Mouse (Mus musculus): Measurements from ENCODE around the gene Olfr312.
"Not testable (repeated sequence)": the region's sequence is repeated elsewhere in the genome, so short reads cannot be mapped to it uniquely, and the experiment has no call there.

DNA sequence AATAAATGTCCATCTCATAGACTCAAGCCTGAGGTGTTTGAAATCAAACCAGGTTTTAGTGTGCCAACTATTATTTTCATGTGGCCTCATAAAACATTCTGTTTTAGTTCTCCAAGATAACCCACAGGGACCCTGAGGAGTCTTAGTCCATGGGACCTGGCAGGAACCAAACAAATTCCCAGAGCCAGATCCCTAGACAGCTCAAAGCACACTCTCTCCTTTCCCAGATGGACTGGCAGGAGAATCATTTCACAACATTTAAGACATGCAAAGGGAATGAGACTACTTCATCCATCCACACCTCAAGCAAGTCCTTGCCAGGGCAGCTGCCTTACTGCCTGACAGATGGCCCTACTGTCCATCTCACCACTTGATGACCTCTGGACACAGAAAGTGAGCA lies at the start of gene Olfr312:
- TF ChIP-seq CTCF (conservative IDR thresholded peaks at IDR 0.05; ENCODE audit: insufficient read depth, insufficient read length, low read depth, low read length); POLR2A (IDR thresholded peaks at IDR 0.05; ENCODE audit: low read depth, low read length): not testable (repeated sequence)

All from kidney, adult 2 months (tissue).